Mouse (Mus musculus): ENCODE measurements around the gene Zer1. TPM values are rescaled to one million over a fixed set of nuclear protein-coding genes. Genes with fewer than 3 reads are reported as not detected.
"Not testable (repeated sequence)": the region's sequence is repeated elsewhere in the genome, so short reads cannot be mapped to it uniquely, and the experiment has no call there.

Gene Zer1
- polyA plus RNA-seq, 1 experiment from 2014 or later: 2.4 TPM

GRCm38 (mm10) chr2:30147466-30147865, 23.1 kb upstream of the Zer1 start:
- ATAC-seq (ENCODE audit: insufficient read depth): no peak
- Histone ChIP-seq H3K4me3 (replicated peaks) (no peak overlapping the region), H3K27ac (replicated peaks) (no peak overlapping the region), H3K27me3 (no peaks in the 10 kb centered on the region), H3K4me2 (no peak overlapping the region), H3K9ac (no peak overlapping the region), H3K9me3 (replicated peaks) (no peaks in the 10 kb centered on the region), H3K36me3 (replicated peaks) (peaks cover 71% of the 10 kb centered on the region), H3K4me1 (replicated peaks) (0 out of 2 replicates have a peak, but pooled peaks cover 5% of the 10 kb centered on the region)
- 83% methylated on average over 4 of the region's 4 CpGs for WGBS (ENCODE audit: insufficient replicate concordance)

GRCm38 (mm10) chr2:30144436-30144835, 20.1 kb upstream of the Zer1 start:
- Histone ChIP-seq H3K36me3 (replicated peaks) (peaks cover 82% of the 10 kb centered on the region), H3K9me3 (replicated peaks) (no peaks in the 10 kb centered on the region), H3K4me1 (replicated peaks) (0 out of 2 replicates have a peak, but pooled peaks cover 5% of the 10 kb centered on the region), H3K27me3 (no peaks in the 10 kb centered on the region), H3K9ac (no peak overlapping the region), H3K4me3 (replicated peaks) (no peak overlapping the region), H3K4me2 (no peak overlapping the region), H3K27ac (replicated peaks) (no peak overlapping the region)
- no peak for ATAC-seq (ENCODE audit: insufficient read depth)
- 84% methylated on average over 4 of the region's 4 CpGs for WGBS (ENCODE audit: insufficient replicate concordance)

- not testable (repeated sequence) for H3K27me3 ChIP-seq; ATAC-seq (ENCODE audit: insufficient read depth); H3K4me2 ChIP-seq; H3K9ac ChIP-seq; H3K9me3 ChIP-seq (replicated peaks); H3K27ac ChIP-seq (replicated peaks); H3K4me3 ChIP-seq (replicated peaks)
- H3K4me1 ChIP-seq (replicated peaks): peaks cover 24% of the 10 kb centered on the region
- 81% methylated on average over 4 of the region's 4 CpGs for WGBS (ENCODE audit: insufficient replicate concordance)
- peaks cover 65% of the 10 kb centered on the region for H3K36me3 ChIP-seq (replicated peaks)
Observed at GRCm38 (mm10) chr2:30140021-30140420, 15.6 kb upstream of the Zer1 start.

GRCm38 (mm10) chr2:30136458-30136857, 12.1 kb upstream of the Zer1 start:
- ATAC-seq (ENCODE audit: insufficient read depth): no peak
- Histone ChIP-seq H3K9ac (no peak overlapping the region), H3K27ac (replicated peaks) (no peak overlapping the region), H3K36me3 (replicated peaks) (peaks cover 33% of the 10 kb centered on the region), H3K4me3 (replicated peaks) (no peak overlapping the region), H3K27me3 (no peaks in the 10 kb centered on the region), H3K4me1 (replicated peaks) (peaks cover 51% of the 10 kb centered on the region), H3K9me3 (replicated peaks) (no peaks in the 10 kb centered on the region), H3K4me2 (peak overlapping the region; percentile 20; the same call in 1 of the 2 replicates)
- 53% methylated on average over 10 of the region's 10 CpGs for WGBS (ENCODE audit: insufficient replicate concordance)

- H3K4me2 ChIP-seq: peak overlapping the region; percentile 94
- no peak for ATAC-seq (ENCODE audit: insufficient read depth)
- no peaks in the 10 kb centered on the region for H3K27me3 ChIP-seq
- peak overlapping the region; percentile 86 for H3K4me3 ChIP-seq (replicated peaks)
- 33% methylated on average over 10 of the region's 10 CpGs for WGBS (ENCODE audit: insufficient replicate concordance)
- 0 out of 2 replicates have a peak overlapping the region, but pooled peaks have one; percentile 85 for H3K9ac ChIP-seq
- H3K4me1 ChIP-seq (replicated peaks): peaks cover 51% of the 10 kb centered on the region
- peak overlapping the region; percentile 87 for H3K27ac ChIP-seq (replicated peaks)
- H3K9me3 ChIP-seq (replicated peaks): no peaks in the 10 kb centered on the region
- H3K36me3 ChIP-seq (replicated peaks): peaks cover 19% of the 10 kb centered on the region
Observed at GRCm38 (mm10) chr2:30134928-30135620, 10.7 kb upstream of the Zer1 start.

GRCm38 (mm10) chr2:30134378-30134711, 10.0 kb upstream of the Zer1 start:
- Histone ChIP-seq H3K27ac (replicated peaks) (peak overlapping the region; percentile 87), H3K9me3 (replicated peaks) (no peaks in the 10 kb centered on the region), H3K4me2 (peak overlapping the region; percentile 94), H3K9ac (peak overlapping the region; percentile 85), H3K27me3 (no peaks in the 10 kb centered on the region), H3K4me1 (replicated peaks) (peaks cover 56% of the 10 kb centered on the region), H3K4me3 (replicated peaks) (peak overlapping the region; percentile 86), H3K36me3 (replicated peaks) (peaks cover 17% of the 10 kb centered on the region)
- no peak for ATAC-seq (ENCODE audit: insufficient read depth)
- 8% methylated on average over 6 of the region's 6 CpGs for WGBS (ENCODE audit: insufficient replicate concordance)

- peak within 1 kb of the TSS; percentile 85 for H3K9ac ChIP-seq
- peak within 1 kb of the TSS; percentile 86 for H3K4me3 ChIP-seq (replicated peaks)
- WGBS (ENCODE audit: insufficient replicate concordance): under 1% methylated on average over 46 of the region's 46 CpGs
- peaks cover 17% of the 10 kb centered on the region for H3K36me3 ChIP-seq (replicated peaks)
- peak; percentile 91 for ATAC-seq (ENCODE audit: insufficient read depth)
- peak within 1 kb of the TSS; percentile 87 for H3K27ac ChIP-seq (replicated peaks)
- H3K4me1 ChIP-seq (replicated peaks): peaks cover 56% of the 10 kb centered on the region
- no peaks in the 10 kb centered on the region for H3K9me3 ChIP-seq (replicated peaks)
- H3K4me2 ChIP-seq: peak within 1 kb of the TSS; percentile 94
- no peaks in the 10 kb centered on the region for H3K27me3 ChIP-seq
Observed at GRCm38 (mm10) chr2:30133613-30134377, 9.4 kb upstream of the Zer1 start, which contains the start of gene Tbc1d13. Gene Tbc1d13, plus strand, starts transcription at chr2:30133746.

GRCm38 (mm10) chr2:30132801-30133612, 8.6 kb upstream of the Zer1 start:
- WGBS (ENCODE audit: insufficient replicate concordance): 34% methylated on average over 16 of the region's 16 CpGs
- ATAC-seq (ENCODE audit: insufficient read depth): peak; percentile 58
- H3K4me3 ChIP-seq (replicated peaks): peak overlapping the region; percentile 86
- H3K9me3 ChIP-seq (replicated peaks): no peaks in the 10 kb centered on the region
- H3K4me2 ChIP-seq: peak overlapping the region; percentile 94
- peaks cover 56% of the 10 kb centered on the region for H3K4me1 ChIP-seq (replicated peaks)
- peak overlapping the region; percentile 87 for H3K27ac ChIP-seq (replicated peaks)
- peak overlapping the region; percentile 85 for H3K9ac ChIP-seq
- H3K36me3 ChIP-seq (replicated peaks): peaks cover 13% of the 10 kb centered on the region
- H3K27me3 ChIP-seq: no peaks in the 10 kb centered on the region

GRCm38 (mm10) chr2:30131240-30131639, 6.9 kb upstream of the Zer1 start:
- H3K36me3 ChIP-seq (replicated peaks); ATAC-seq (ENCODE audit: insufficient read depth); H3K27me3 ChIP-seq: not testable (repeated sequence)

GRCm38 (mm10) chr2:30130156-30130555, 5.8 kb upstream of the Zer1 start:
- Histone ChIP-seq H3K4me3 (replicated peaks) (no peak overlapping the region), H3K27me3 (no peaks in the 10 kb centered on the region), H3K4me1 (replicated peaks) (peaks cover 37% of the 10 kb centered on the region), H3K9ac (no peak overlapping the region), H3K9me3 (replicated peaks) (no peaks in the 10 kb centered on the region), H3K27ac (replicated peaks) (no peak overlapping the region), H3K36me3 (replicated peaks) (no peaks in the 10 kb centered on the region), H3K4me2 (no peak overlapping the region)
- WGBS (ENCODE audit: insufficient replicate concordance): 77% methylated on average over 4 of the region's 4 CpGs
- ATAC-seq (ENCODE audit: insufficient read depth): no peak

More at GRCm38 (mm10) chr2:30131240-30131639, 6.9 kb upstream of the Zer1 start:
- H3K9ac ChIP-seq; H3K4me3 ChIP-seq (replicated peaks); H3K27ac ChIP-seq (replicated peaks); H3K4me2 ChIP-seq; H3K9me3 ChIP-seq (replicated peaks): not testable (repeated sequence)
- WGBS (ENCODE audit: insufficient replicate concordance): 58% methylated on average over 5 of the region's 5 CpGs
- peaks cover 43% of the 10 kb centered on the region for H3K4me1 ChIP-seq (replicated peaks)

GRCm38 (mm10) chr2:30128789-30129188, 4.4 kb upstream of the Zer1 start:
- Histone ChIP-seq H3K9me3 (replicated peaks) (no peaks in the 10 kb centered on the region), H3K9ac (no peak overlapping the region), H3K4me1 (replicated peaks) (peaks cover 33% of the 10 kb centered on the region), H3K4me3 (replicated peaks) (no peak overlapping the region), H3K27ac (replicated peaks) (no peak overlapping the region), H3K27me3 (no peaks in the 10 kb centered on the region), H3K36me3 (replicated peaks) (no peaks in the 10 kb centered on the region), H3K4me2 (no peak overlapping the region)
- 26% methylated on average over 2 of the region's 2 CpGs for WGBS (ENCODE audit: insufficient replicate concordance)
- ATAC-seq (ENCODE audit: insufficient read depth): no peak

All from liver, embryonic 15.5 days (tissue).